Mouse (Mus musculus): Measurements from ENCODE around the gene Gm14214. TPM values are rescaled to one million over a fixed set of nuclear protein-coding genes. Genes with fewer than 3 reads are reported as not detected.

Gm14214 gene
- total RNA-seq, 1 experiment from 2014 or later = not detected

DNA sequence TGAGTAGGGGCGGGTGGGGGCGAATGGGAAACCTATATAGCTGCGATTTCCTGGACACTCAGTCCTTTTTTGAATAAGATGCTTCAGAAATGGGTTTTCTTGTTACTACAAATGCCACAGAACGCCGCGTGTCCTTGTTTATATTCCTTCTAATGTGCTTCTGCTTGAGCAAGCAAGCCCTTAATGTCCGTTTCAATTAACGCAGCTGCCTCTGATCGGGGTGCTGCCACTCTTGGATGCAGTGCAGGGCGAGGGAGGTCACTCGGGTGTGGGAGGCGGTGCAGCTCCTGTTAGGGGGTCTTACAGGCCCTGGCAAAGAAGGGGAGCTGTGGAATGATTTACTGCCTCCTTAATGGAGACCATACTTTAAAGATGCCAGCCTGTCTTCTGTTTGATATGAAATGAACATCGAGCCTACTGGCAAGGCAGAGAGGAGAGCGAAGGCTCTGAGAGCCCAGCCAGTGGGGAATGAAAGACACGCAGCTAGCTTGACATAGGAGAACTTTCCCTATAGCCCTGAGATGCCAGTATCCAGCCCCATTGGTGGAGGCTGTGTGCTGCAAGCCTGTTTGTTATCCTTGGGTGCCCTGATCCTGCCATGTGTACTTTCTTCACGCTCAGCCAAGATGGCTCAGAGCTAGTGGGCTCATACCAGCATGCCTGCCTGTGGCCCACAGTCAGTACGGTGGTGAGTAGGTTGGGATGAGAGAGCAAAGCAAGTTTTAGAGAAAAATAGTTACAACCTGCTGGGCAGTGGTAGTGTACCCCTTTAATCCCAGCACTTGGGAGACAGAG lies 13.2 kb upstream of the Gm14214 start:
- ATAC-seq (replicated peaks; ENCODE audit: insufficient number of reproducible peaks, low FRiP score, low TSS enrichment, poor library complexity, severe bottlenecking) = no peak

DNA sequence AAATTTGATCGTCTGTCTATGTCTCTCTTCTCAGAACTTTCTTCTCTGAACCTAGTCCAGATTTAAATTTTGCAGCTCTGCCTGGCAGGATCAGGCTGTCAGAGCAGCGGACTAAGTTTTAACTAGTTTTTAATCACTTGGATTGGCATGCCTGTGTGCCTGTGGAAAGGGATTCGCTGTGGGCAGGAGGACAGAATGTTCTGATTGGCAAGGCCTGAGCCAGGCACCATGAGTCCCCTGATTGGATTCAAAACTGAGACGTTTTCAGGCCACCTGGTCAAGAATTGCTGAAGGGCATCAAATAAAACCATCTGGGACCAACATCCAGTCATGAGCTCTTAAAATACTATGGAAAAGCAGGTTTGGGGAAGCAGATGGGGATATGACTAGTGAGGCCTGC lies 12.5 kb upstream of the Gm14214 start:
- ATAC-seq (replicated peaks; ENCODE audit: insufficient number of reproducible peaks, low FRiP score, low TSS enrichment, poor library complexity, severe bottlenecking) = no peak

DNA sequence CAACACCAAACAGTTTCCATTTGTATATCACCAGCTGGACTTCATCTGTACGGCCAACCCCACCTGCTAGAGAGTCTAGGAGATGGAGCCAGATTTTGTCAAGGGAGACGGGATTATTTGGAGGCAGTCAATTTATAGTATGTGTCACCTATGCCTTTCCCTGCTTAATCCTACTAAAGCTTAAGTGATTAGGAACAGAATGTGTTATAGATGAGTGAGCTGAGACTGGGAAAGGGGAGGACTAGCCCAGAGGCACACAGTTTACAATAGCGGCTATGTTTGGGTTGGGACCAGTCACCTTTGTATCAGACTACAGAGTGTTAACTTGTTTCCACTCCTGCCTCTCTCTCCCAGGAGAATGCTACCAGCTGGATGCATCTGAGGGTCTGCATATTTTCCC lies 9.8 kb upstream of the Gm14214 start:
- ATAC-seq (replicated peaks; ENCODE audit: insufficient number of reproducible peaks, low FRiP score, low TSS enrichment, poor library complexity, severe bottlenecking) = no peak

DNA sequence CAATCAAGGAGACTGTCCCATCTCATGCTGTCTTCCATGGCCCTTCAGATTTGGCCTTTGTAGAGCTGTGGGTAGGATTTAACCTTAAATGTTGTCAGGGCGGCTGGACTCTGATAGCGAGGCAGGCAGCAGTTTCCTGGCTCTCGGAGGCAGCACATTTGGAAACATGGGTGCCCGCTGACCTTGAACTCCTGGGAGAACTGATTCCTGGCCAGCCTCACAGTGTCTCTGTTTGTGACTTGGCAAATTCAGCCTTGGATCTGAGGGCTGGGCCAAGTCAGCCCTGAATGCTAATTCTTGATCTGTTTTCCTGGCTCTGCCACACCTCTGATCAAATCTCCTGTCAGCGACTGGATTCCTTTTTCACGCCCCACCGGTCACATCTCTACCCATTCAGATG lies 6.7 kb upstream of the Gm14214 start:
- ATAC-seq (replicated peaks; ENCODE audit: insufficient number of reproducible peaks, low FRiP score, low TSS enrichment, poor library complexity, severe bottlenecking) = no peak

DNA sequence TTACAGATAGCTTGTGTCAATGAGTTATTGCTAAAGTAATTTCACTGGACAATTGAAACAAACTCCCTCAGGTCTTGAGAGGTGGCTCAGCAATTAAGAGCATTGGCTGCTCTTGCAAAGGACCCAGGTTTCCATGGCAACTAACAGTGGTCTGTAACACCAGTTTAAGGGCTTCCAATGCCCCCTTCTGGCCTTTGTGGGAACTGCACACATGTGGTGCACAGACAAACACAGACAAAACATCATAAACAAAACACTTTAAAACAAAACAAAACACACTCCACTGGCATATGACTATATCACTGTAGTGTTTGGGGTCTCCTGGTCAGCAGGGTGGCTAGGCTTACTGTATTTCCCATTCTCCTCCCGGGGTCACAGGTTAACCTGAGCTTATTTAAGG lies 4.2 kb upstream of the Gm14214 start:
- ATAC-seq (replicated peaks; ENCODE audit: insufficient number of reproducible peaks, low FRiP score, low TSS enrichment, poor library complexity, severe bottlenecking) = no peak

DNA sequence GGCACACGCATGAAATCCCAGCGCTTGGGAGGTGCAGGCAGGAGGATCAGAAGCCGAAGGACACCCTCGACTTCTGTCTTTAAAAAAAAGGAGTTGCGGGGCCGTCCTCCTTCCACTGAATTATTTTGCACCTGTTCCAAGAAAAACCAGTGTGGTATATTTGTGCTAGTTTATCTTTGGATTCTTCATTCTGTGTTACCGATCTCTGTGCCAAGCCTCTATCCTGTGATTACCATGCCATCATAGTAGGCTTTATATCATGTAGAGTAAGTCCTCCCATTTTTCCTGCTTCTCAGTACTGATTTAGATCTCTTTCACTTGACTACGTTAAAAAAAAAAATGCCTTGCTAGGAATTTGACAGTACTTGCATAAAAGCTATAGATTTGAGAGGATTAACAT lies 1.8 kb upstream of the Gm14214 start:
- ATAC-seq (replicated peaks; ENCODE audit: insufficient number of reproducible peaks, low FRiP score, low TSS enrichment, poor library complexity, severe bottlenecking) = no peak

DNA sequence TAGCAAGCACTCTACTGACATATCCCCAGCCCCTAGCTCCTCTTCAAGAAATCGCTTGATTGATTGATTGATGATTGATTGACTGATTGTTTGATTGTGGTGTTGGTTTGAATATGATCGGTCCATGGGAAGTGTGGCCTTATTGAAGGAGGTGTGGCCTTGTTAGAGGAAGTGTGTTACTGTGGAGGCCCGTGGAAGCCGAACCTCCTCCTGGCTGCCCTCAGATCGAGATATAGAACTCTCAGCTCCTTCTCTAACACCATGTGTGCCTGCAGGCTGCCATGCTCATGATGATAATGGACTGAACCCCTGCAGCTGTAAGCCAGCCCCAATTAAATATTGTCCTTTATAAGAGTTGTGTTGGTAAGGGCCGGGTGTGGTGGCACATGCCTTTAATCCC lies 2.8 kb downstream of the Gm14214 start:
- ATAC-seq (replicated peaks; ENCODE audit: insufficient number of reproducible peaks, low FRiP score, low TSS enrichment, poor library complexity, severe bottlenecking) = no peak

DNA sequence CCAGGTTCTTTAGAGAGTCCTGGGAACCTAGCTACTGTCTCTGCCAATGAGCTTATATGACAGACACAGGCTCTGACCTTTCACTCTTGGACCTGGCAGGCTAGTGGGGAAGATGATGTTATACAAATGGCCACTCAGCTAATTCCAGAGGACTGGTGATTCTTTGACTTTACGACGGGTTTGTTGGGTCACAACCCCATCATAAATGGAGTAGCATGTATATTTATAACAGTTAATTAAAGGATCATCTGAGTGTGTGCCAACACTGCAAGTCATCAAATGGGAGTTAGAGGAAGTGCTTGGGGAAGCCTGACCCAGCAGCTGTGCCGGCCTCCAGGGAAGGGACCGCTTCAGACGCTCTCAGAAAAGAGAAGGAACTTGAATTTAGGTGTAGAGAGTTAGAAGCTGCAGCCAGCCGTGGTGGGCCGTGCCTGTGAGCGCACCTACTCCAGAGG lies 4.2 kb downstream of the Gm14214 start:
- ATAC-seq (replicated peaks; ENCODE audit: insufficient number of reproducible peaks, low FRiP score, low TSS enrichment, poor library complexity, severe bottlenecking) = peak; percentile 63; the same call in 1 of the 2 replicates

DNA sequence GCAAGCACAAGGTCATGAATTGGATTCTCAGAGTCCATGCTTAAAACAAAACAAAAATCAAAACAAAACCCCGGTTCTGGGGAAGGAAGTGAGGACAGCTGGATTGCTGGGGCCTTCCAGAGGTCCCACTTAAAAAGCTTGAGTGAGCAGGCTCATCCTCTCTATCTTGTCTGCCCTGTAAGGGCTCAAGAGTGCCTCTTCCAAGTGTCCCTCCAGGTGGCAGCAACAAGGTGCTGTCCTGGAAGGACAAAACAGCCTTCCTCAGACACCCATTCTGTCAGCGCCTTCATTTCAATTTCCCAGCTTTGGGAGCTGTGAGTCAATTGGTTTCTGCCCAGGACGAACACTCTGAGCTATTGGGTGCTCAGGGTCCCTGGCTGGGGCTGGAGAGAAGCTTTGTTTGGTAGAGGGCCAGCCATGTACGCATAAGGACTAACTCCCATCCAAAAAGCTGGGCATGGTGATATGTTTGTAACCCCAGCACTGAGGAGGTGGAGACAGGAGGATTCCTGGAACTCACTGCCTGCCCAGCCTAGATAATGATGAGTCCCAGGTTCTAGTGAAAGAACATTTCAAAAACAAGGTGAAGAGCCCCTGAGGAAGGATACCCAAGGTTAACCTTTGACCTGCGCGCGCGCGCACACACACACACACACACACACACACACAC lies 4.9 kb downstream of the Gm14214 start:
- ATAC-seq (replicated peaks; ENCODE audit: insufficient number of reproducible peaks, low FRiP score, low TSS enrichment, poor library complexity, severe bottlenecking) = no peak

DNA sequence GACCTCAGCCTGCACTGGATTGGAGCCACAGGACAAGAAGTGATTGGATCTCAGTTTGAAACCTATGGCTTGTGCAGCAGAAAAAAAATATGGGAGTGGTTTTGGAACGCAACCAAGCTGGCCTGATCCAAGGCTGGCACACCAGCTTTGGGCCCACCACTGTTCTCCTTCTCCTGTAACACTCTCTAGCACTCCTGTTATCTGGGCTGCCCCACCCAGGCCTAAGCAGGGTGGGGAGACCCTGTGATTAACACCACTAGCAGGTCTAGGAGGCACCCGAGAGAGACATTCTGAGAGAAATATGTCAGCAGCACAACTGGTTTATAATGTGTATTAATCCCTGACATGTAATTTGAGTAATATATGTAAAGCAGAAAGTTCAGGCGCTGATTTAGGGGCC lies 6.6 kb downstream of the Gm14214 start:
- no peak for ATAC-seq (replicated peaks; ENCODE audit: insufficient number of reproducible peaks, low FRiP score, low TSS enrichment, poor library complexity, severe bottlenecking)

DNA sequence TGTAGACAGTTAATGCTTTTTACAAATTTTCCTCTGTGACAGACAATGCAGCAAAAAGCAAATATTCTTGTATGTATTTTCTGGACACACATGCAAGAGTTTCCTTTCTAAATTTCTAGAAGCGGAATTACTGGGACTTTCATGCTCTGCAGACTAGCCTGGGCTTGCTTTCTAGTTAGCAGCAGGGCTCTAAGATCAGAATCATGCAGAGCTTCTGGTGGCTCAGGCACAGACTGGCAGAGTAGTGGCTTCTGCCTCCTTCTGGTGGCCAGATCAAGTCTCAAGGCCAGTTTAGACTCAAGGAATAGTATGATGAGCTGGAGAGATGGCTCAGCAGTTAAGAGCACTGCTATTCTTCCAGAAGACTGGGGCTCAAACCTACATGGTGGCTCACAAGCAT lies 11.4 kb downstream of the Gm14214 start:
- ATAC-seq (replicated peaks; ENCODE audit: insufficient number of reproducible peaks, low FRiP score, low TSS enrichment, poor library complexity, severe bottlenecking) = no peak

DNA sequence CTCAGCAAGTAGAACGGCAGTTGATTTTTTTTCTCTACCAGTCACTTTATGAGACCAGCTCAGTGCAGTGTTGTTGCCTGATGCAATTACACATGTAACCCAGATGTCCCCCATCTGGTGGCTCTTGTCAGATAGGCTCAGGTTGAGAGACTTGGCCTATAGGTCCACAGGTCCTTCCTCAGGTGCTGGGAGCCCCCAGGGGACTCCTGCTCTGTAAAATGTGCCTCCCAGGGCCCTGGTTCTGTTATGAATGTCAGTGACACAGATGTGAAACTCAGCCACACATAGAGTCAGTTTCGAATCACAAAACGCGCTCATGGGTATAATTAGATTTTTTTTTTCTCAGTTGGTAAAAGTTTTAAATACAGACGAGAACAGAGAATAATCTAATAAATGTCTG lies 12.1 kb downstream of the Gm14214 start:
- no peak for ATAC-seq (replicated peaks; ENCODE audit: insufficient number of reproducible peaks, low FRiP score, low TSS enrichment, poor library complexity, severe bottlenecking)

DNA sequence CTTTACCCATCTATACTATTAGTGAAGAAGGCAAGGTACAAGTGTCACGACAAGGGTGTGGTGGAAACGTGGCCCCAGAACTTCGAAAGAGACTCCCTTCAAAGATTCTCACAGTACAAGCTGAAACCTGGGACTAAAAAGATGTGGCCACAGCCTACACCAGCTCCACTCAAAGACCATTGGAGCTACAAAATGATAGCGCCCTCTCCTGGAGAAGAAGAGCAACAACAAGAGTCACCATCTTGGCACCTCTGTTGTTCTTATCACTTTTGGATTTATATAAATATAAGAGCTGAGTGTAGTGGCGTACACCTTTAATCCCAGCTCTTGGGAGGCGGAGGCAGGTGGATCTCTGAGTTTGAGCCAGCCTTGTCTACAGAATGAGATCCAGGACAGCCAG lies 14.0 kb downstream of the Gm14214 start:
- ATAC-seq (replicated peaks; ENCODE audit: insufficient number of reproducible peaks, low FRiP score, low TSS enrichment, poor library complexity, severe bottlenecking) = no peak

DNA sequence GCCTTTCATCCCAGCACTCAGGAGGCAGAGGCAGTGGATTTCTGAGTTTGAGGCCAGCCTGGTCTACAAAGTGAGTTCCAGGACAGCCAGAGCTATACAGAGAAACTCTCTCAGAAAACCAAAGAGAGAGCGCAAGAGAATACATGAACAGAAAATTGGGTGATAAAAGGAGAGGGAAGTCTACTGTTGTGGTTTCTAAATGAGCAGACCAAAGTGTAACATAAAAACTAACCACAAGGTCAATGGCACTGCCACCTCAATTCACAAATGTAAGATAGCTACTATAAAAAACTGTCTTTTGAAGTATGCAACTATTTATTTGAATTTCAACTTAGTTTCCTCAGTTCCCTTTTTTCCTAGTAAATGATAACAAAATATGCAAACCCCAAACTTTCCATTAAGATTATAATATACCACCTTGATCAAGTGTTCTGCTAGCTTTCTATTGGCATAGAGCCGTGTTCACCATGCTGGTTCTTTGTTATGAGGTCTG lies 15.7 kb downstream of the Gm14214 start:
- ATAC-seq (replicated peaks; ENCODE audit: insufficient number of reproducible peaks, low FRiP score, low TSS enrichment, poor library complexity, severe bottlenecking) = no peak

DNA sequence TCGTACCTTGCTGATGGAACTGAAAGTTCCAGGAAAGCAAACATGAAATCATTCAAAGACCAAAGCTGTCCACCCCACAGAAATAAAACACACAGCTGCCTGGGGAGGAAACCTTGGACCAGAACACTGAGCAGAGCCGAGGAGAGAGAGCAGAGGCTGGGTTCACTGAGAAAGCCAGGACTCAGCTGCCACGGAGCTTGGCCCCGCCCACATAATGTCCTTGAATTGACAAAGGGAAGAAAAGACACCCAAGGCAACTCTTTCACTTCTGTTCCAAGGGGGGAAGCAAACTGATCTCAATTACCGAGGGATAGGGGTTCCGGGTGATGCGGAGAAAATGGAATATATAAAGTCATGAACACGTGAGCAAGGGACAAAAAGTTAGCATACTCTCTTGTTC lies 17.9 kb downstream of the Gm14214 start:
- no peak for ATAC-seq (replicated peaks; ENCODE audit: insufficient number of reproducible peaks, low FRiP score, low TSS enrichment, poor library complexity, severe bottlenecking)

DNA sequence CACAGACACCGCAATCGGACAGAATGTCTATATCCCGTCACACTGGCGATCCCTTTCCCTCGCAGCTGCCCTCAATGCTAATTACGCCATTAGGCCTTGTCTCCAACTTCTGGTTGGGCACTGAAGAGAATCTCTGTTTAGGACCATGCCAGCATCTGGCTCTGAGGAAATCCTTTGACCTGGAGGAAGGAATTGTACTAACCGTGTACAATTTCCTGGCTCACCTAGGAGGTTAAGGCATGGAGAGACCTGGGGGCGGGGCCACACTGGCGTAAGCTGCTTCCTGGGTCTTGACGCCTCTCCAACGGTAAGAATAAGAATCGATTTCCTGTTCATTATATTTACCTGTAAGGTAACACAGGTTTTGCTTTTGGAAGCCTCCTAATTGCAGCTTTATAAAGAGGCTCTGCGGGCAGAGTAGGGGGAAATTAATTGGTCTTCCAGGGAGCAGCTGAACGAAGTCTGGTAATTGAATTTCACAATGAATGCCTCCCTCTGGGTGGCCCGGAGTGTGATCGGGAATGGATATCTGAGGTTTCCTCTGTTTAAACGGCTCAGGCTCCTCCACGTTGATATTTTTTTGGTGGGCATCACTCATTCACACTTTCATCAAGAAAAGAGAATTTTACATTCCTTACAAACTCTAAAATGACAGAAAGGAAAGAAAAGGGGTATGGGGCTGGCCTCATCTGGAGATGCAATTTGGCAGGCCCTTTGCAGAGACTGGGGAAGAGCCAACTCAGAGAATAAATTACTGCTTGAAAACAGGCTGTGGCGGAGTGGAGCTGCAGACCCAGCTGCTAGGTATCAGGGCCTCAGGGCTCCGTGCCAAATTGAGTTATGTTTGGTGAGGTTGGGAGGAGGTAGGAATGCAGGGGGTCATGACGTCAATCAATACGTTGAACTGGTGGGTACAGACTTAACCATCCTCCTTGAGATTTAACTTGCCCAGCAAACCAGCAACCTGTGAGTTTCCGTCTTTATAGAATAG lies 20.5 kb downstream of the Gm14214 start:
- ATAC-seq (replicated peaks; ENCODE audit: insufficient number of reproducible peaks, low FRiP score, low TSS enrichment, poor library complexity, severe bottlenecking) = no peak

DNA sequence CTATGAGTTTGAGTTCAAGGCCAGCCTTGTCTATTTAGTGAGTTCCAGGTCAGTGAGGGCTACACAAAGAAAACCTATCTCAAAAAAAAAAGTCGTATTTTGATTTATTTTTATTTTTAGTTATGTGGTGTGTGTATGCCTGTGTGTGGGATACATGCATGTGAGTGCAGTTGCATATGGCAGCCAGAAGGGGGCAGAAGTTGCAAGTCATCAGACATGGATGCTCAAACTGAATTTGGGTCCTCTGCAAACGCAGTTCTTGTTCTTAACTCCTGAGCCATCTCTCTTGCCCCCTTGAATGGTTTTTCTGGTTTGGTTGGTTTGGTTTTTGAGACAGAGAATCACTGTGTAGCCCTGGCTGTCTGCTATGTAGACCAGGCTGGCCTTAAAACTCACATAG lies 21.4 kb downstream of the Gm14214 start:
- ATAC-seq (replicated peaks; ENCODE audit: insufficient number of reproducible peaks, low FRiP score, low TSS enrichment, poor library complexity, severe bottlenecking) = no peak

DNA sequence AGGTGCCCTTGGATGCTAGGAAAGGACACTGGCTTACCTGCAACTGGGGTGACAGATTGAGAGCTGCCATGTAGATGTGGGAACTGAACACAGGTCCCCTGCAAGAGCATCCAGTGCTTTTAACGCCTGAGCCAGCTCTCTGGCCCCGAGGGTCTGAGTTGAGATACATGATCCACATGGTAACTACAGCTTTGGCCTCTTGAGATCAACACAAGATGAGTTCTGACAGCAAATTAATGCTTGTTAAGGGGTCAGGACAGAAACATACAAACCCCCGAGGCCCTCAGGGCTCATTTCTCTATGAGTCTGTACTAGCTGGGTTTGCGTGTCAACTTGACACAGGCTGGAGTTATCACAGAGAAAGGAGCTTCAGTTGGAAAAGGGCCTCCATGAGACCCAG lies 25.9 kb downstream of the Gm14214 start:
- ATAC-seq (replicated peaks; ENCODE audit: insufficient number of reproducible peaks, low FRiP score, low TSS enrichment, poor library complexity, severe bottlenecking) = no peak

All from monocyte, adult 5-6 weeks (primary cell).